Mouse (Mus musculus): ENCODE measurements around the gene Ankrd63. TPM values are rescaled to one million over a fixed set of nuclear protein-coding genes. Genes with fewer than 3 reads are reported as not detected.

Ankrd63 gene
- total RNA-seq, 1 experiment, result not detected

GRCm38 (mm10) chr2:118664975-118665516 is 38.7 kb downstream of the Ankrd63 start:
- Histone ChIP-seq H3K27ac (ENCODE audit: insufficient read depth, low read depth, low read length, poor library complexity, severe bottlenecking) (no peak overlapping the region), H3K4me3 (ENCODE audit: insufficient read depth in 1 of 2, low read depth in 1 of 2, low read length in 2 of 2, poor library complexity in 1 of 2, severe bottlenecking in 1 of 2) (no peak overlapping the region), H3K36me3 (ENCODE audit: control insufficient read depth, insufficient read depth, low read length, poor library complexity, severe bottlenecking) (no peaks in the 10 kb centered on the region), H3K9me3 (ENCODE audit: control insufficient read depth, insufficient read depth, low read depth, low read length) (no peaks in the 10 kb centered on the region), H3K4me1 (ENCODE audit: control insufficient read depth in 2 of 2, insufficient read depth in 2 of 2, low read length in 2 of 2, poor library complexity in 1 of 2) (peaks cover 2 to 16% of the 10 kb centered on the region in 2 experiments; a peak in 3 of 4 replicates), H3K9ac (ENCODE audit: insufficient read depth, low read depth, low read length, poor library complexity, severe bottlenecking) (no peak overlapping the region)
- DNase-seq (ENCODE audit: low read depth, low spot score), result no peak
- TF ChIP-seq HCFC1 (IDR thresholded peaks at IDR 0.05; ENCODE audit: borderline replicate concordance, insufficient read depth, low read length), result no peak
- TF ChIP-seq MAFK (IDR thresholded peaks at IDR 0.05; ENCODE audit: insufficient read depth, low read depth, low read length), result no peak
- no peak for TF ChIP-seq ZC3H11A (IDR thresholded peaks at IDR 0.05; ENCODE audit: borderline replicate concordance, low read depth, low read length)
- TF ChIP-seq ZNF384 (IDR thresholded peaks at IDR 0.05; ENCODE audit: low read depth, low read length), result no peak
- no peak for TF ChIP-seq CHD2 (IDR thresholded peaks at IDR 0.05; ENCODE audit: low read depth, low read length)
- in situ Hi-C loops (cut with MboI; ENCODE audit: low sequenced_read_pairs in 2 of 2, unreplicated experiment in 2 of 2), result no loop called here

DNA sequence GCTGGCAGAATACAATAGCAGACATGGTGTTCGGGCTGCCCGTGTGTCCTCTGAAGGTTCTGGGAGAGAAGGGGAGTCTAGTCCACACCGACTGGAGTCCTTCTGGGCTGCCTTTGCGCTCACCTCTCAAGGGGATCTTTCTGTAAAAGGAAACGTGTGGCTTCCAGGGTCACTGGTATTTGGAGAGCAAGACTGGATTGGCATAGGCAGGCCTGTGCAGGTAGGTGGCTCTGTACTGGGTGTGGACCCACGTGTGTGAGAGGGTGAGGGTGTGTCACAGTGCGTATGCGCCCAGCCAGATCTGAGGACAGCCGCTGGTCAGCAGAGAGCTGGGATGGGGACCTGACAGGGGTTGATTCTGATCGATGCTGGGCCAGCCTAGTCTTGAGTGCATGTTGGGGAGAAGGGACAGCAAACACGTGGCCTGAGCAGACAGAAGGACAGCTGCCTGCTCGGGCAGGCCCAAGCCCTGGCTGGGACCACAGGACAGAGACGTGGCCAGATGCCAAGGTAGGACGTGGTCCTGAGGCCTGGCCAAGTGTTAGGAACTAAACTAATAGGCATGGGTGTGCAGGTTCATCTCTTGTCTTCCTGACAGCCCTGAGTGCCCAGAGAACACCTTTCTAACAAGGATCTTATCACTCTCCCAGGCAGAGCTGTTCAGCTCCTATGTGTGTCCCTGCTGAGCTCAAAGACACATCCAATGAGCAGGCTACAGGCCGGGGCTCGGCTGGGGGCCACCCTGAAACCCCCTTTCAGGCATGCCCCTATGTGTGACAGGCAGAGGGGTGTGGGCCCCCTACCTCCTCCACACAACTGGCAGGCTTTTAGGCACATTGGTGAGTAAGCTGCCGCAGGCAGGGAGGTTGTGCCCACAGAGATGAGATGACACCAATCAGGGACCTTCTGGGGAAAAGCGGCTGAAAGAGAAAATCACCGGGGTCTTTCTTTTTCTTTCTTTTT is 39.7 kb downstream of the Ankrd63 start:
- H3K27ac ChIP-seq (ENCODE audit: insufficient read depth, low read depth, low read length, poor library complexity, severe bottlenecking), result no peak overlapping the region
- in situ Hi-C loops (cut with MboI; ENCODE audit: low sequenced_read_pairs in 2 of 2, unreplicated experiment in 2 of 2), result no loop called here
- H3K9me3 ChIP-seq (ENCODE audit: control insufficient read depth, insufficient read depth, low read depth, low read length), result no peaks in the 10 kb centered on the region
- TF ChIP-seq ZC3H11A (IDR thresholded peaks at IDR 0.05; ENCODE audit: borderline replicate concordance, low read depth, low read length) (no peak), ZNF384 (IDR thresholded peaks at IDR 0.05; ENCODE audit: low read depth, low read length) (no peak), HCFC1 (IDR thresholded peaks at IDR 0.05; ENCODE audit: borderline replicate concordance, insufficient read depth, low read length) (no peak), MAFK (IDR thresholded peaks at IDR 0.05; ENCODE audit: insufficient read depth, low read depth, low read length) (no peak), CHD2 (IDR thresholded peaks at IDR 0.05; ENCODE audit: low read depth, low read length) (no peak)
- peaks cover 4 to 24% of the 10 kb centered on the region in 2 experiments; a peak in 3 of 4 replicates for H3K4me1 ChIP-seq (ENCODE audit: control insufficient read depth in 2 of 2, insufficient read depth in 2 of 2, low read length in 2 of 2, poor library complexity in 1 of 2)
- peak overlapping the region; percentile 16; the same call in 1 of the 2 replicates for H3K9ac ChIP-seq (ENCODE audit: insufficient read depth, low read depth, low read length, poor library complexity, severe bottlenecking)
- H3K4me3 ChIP-seq (ENCODE audit: insufficient read depth in 1 of 2, low read depth in 1 of 2, low read length in 2 of 2, poor library complexity in 1 of 2, severe bottlenecking in 1 of 2), result peak overlapping the region; percentile 48 to 65
- DNase-seq (ENCODE audit: low read depth, low spot score), result no peak
- H3K36me3 ChIP-seq (ENCODE audit: control insufficient read depth, insufficient read depth, low read length, poor library complexity, severe bottlenecking), result no peaks in the 10 kb centered on the region

DNA sequence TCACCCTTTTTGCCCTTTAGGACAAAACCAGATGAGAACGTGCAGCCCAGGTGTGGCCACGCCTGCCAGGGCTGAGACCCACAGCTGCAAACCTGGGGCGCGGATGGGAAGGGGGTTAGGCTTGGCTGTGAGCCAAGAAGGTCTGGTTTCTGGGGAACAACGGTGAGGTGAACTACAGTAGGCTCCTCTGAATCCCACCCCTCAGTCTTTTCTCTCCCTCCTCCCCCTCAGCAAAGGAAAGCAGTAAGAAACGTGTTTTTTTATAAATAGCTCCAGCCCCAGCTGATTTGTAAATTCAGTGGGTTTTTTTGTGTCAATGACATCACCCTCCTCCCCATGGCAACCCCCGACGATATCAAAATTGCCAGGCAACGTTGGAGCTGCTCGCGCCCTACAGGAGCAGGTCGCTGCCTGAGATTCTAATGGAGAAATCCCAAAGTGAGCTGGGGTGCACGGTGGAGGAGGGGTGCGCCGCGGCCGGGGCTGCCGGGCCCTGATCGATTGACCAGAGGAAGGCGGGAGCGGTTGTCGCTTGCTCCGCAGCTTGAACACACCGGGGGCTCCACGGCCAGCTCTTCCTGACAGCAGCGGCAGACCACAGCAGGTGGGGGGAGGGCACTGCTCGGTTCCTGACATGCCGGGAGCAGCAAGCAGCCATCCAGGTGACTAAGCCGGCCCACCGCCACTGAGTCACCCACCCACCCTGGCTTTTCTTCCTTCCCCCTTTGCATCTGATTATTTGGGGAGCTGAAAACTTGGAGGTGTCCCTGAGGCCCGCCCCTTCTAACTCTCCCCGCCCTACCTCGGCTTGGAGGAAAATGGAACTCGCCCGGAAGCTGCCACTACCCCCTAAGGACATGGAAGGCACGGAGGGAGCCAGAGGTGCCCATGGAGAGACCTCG is 40.6 kb downstream of the Ankrd63 start, which contains the start of gene Pak6:
Pak6 (plus strand) TSS at position 402 of the 902 bp plus-strand sequence.
- no peak for DNase-seq (ENCODE audit: low read depth, low spot score)
- Histone ChIP-seq H3K4me1 (ENCODE audit: control insufficient read depth in 2 of 2, insufficient read depth in 2 of 2, low read length in 2 of 2, poor library complexity in 1 of 2) (peaks cover 12 to 30% of the 10 kb centered on the region in 2 experiments), H3K9ac (ENCODE audit: insufficient read depth, low read depth, low read length, poor library complexity, severe bottlenecking) (peak within 1 kb of the TSS; percentile 18), H3K27ac (ENCODE audit: insufficient read depth, low read depth, low read length, poor library complexity, severe bottlenecking) (no peak within 1 kb of the TSS), H3K36me3 (ENCODE audit: control insufficient read depth, insufficient read depth, low read length, poor library complexity, severe bottlenecking) (no peaks in the 10 kb centered on the region), H3K9me3 (ENCODE audit: control insufficient read depth, insufficient read depth, low read depth, low read length) (no peaks in the 10 kb centered on the region), H3K4me3 (ENCODE audit: insufficient read depth in 1 of 2, low read depth in 1 of 2, low read length in 2 of 2, poor library complexity in 1 of 2, severe bottlenecking in 1 of 2) (peak within 1 kb of the TSS; percentile 48 to 65)
- in situ Hi-C loops (cut with MboI; ENCODE audit: low sequenced_read_pairs in 2 of 2, unreplicated experiment in 2 of 2), result no loop called here
- TF ChIP-seq ZNF384 (IDR thresholded peaks at IDR 0.05; ENCODE audit: low read depth, low read length) (no peak), HCFC1 (IDR thresholded peaks at IDR 0.05; ENCODE audit: borderline replicate concordance, insufficient read depth, low read length) (no peak), MAFK (IDR thresholded peaks at IDR 0.05; ENCODE audit: insufficient read depth, low read depth, low read length) (no peak), CHD2 (IDR thresholded peaks at IDR 0.05; ENCODE audit: low read depth, low read length) (no peak), ZC3H11A (IDR thresholded peaks at IDR 0.05; ENCODE audit: borderline replicate concordance, low read depth, low read length) (no peak)

GRCm38 (mm10) chr2:118661891-118662290 is 41.9 kb downstream of the Ankrd63 start:
- H3K36me3 ChIP-seq (ENCODE audit: control insufficient read depth, insufficient read depth, low read length, poor library complexity, severe bottlenecking), result no peaks in the 10 kb centered on the region
- no peak overlapping the region for H3K4me3 ChIP-seq (ENCODE audit: insufficient read depth in 1 of 2, low read depth in 1 of 2, low read length in 2 of 2, poor library complexity in 1 of 2, severe bottlenecking in 1 of 2)
- DNase-seq (ENCODE audit: low read depth, low spot score), result no peak
- TF ChIP-seq CHD2 (IDR thresholded peaks at IDR 0.05; ENCODE audit: low read depth, low read length) (no peak), MAFK (IDR thresholded peaks at IDR 0.05; ENCODE audit: insufficient read depth, low read depth, low read length) (no peak), ZNF384 (IDR thresholded peaks at IDR 0.05; ENCODE audit: low read depth, low read length) (no peak), HCFC1 (IDR thresholded peaks at IDR 0.05; ENCODE audit: borderline replicate concordance, insufficient read depth, low read length) (no peak), ZC3H11A (IDR thresholded peaks at IDR 0.05; ENCODE audit: borderline replicate concordance, low read depth, low read length) (no peak)
- H3K27ac ChIP-seq (ENCODE audit: insufficient read depth, low read depth, low read length, poor library complexity, severe bottlenecking), result no peak overlapping the region
- H3K9ac ChIP-seq (ENCODE audit: insufficient read depth, low read depth, low read length, poor library complexity, severe bottlenecking), result no peak overlapping the region
- H3K9me3 ChIP-seq (ENCODE audit: control insufficient read depth, insufficient read depth, low read depth, low read length), result no peaks in the 10 kb centered on the region
- H3K4me1 ChIP-seq (ENCODE audit: control insufficient read depth in 2 of 2, insufficient read depth in 2 of 2, low read length in 2 of 2, poor library complexity in 1 of 2), result peaks cover 12 to 34% of the 10 kb centered on the region in 2 experiments
- in situ Hi-C loops (cut with MboI; ENCODE audit: low sequenced_read_pairs in 2 of 2, unreplicated experiment in 2 of 2), result no loop called here
